Mouse (Mus musculus) heart, adult 2 months (tissue): ENCODE data around the gene Anxa9.

Source experiments
- CTCF ChIP-seq: fragments of 200-600 bp; IDR thresholded peaks from 2 replicates; pipeline ENCODE4 v1.8.1; 2022; ENCODE audit warnings: antibody characterized with exemption, mild to moderate bottlenecking, moderate library complexity
- EP300 ChIP-seq: fragments of 200-500 bp; IDR thresholded peaks from 2 replicates; pipeline ENCODE4 v1.6.1; 2011; ENCODE audit warnings: low read depth, low read length, control low read depth; ENCODE audit not compliant: insufficient read depth
- POLR2A ChIP-seq: fragments of 200-500 bp; IDR thresholded peaks from 2 replicates; pipeline ENCODE4 v1.6.1; 2011; ENCODE audit warnings: mild to moderate bottlenecking, low read depth, low read length, control low read depth; ENCODE audit not compliant: insufficient read depth

DNA sequence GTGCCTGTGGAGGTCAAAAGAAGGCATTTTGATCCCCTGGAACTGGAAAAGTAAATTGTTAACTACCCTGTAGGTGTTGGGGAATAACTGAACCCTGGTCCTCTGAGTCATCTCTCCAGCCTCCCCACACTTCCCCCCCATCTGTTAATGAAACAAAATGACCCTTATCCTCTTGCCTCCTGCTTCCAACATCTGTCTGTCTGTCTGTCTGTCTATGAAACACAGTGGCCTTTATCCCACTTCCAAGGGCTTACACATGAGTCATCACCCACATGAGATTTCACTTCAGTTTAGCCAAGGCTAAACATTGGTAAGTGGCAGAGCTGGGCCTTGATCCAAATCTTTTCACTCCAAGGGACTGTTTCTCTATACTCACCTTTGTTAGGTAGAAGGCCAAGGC, 39.1 kb downstream of the Anxa9 start:
- no peak for TF ChIP-seq CTCF
- TF ChIP-seq EP300: no peak
- TF ChIP-seq POLR2A: no peak
